Mouse (Mus musculus) forebrain, postnatal 0 days (tissue): ENCODE data around the gene Syk. TPM values are rescaled to one million over a fixed set of nuclear protein-coding genes. Genes with fewer than 3 reads are reported as not detected.

Source experiments
- ATAC-seq: fragments of 200-750 bp; cut with Nextera tagmentation; 2 replicates; pipeline ENCODE4 v1.8.0; 2017; ENCODE audit warnings: mild to moderate bottlenecking, moderate library complexity
- DNase-seq: peaks from one replicate; pipeline ENCODE4 v3.0.0-alpha.2; 2015
- H3K27ac ChIP-seq: fragments of 300-500 bp; sonication (generic); 2 replicates; pipeline ENCODE4 v1.5.1; 2014; ENCODE audit warnings: low read depth, mild to moderate bottlenecking, antibody characterized with exemption, low read length, moderate library complexity, mixed read lengths
- H3K27me3 ChIP-seq: fragments of 300-500 bp; sonication (generic); 2 replicates; pipeline ENCODE4 v1.6.1; 2014; ENCODE audit warnings: mild to moderate bottlenecking, low read length, mixed read lengths; ENCODE audit not compliant: insufficient read depth
- H3K36me3 ChIP-seq: fragments of 300-500 bp; sonication (generic); 2 replicates; pipeline ENCODE4 v1.6.1; 2014; ENCODE audit warnings: mild to moderate bottlenecking, moderate library complexity; ENCODE audit not compliant: insufficient read depth
- H3K4me1 ChIP-seq: fragments of 300-500 bp; sonication (generic); 2 replicates; pipeline ENCODE4 v1.6.1; 2014; ENCODE audit warnings: antibody characterized with exemption; ENCODE audit not compliant: insufficient read depth
- H3K4me2 ChIP-seq: fragments of 300-500 bp; sonication (generic); 2 replicates; pipeline ENCODE4 v1.6.1; 2014; ENCODE audit warnings: low read depth, mild to moderate bottlenecking, moderate library complexity
- H3K4me3 ChIP-seq: fragments of 300-500 bp; sonication (generic); 2 replicates; pipeline ENCODE4 v1.5.1; 2014; ENCODE audit warnings: low read depth, low read length, mixed read lengths
- H3K9ac ChIP-seq: fragments of 300-500 bp; sonication (generic); 2 replicates; pipeline ENCODE4 v1.6.1; 2014; ENCODE audit warnings: mild to moderate bottlenecking
- H3K9me3 ChIP-seq: fragments of 300-500 bp; sonication (generic); 2 replicates; pipeline ENCODE4 v1.6.1; 2016; ENCODE audit warnings: low read length
- CTCF ChIP-seq: sonication (generic); IDR thresholded peaks from 2 replicates; pipeline ENCODE4 v1.5.1; 2016; ENCODE audit warnings: antibody characterized with exemption, control low read depth, low read depth
- WGBS: fragments of 180-500 bp; shearing (Covaris S2); extraction: QIAGEN DNeasy Blood & Tissue Kit; methylation state at CpG from one replicate; pipeline ENCODE4 v1.1.7; 2014; 5-methylcytosine and 5-hydroxymethylcytosine counted together
- polyA plus RNA-seq: library from polyadenylated mRNA; unstranded; fragments of >200 nt; fragmentation: Nextera tagmentation; extraction: Ambion mirVana; gene quantifications from 2 replicates; pipeline ENCODE4 v1.2.1, GENCODE M21; 2015
- total RNA-seq: library from RNA; depleted of rRNA; stranded (reverse); fragments of >200 nt; gene quantifications from 2 replicates; pipeline ENCODE4 v1.2.3, GENCODE M21; 2014

Gene Syk
- total and polyA plus RNA-seq, 2 experiments from 2014 or later, result 1.6 to 4.5 TPM

DNA sequence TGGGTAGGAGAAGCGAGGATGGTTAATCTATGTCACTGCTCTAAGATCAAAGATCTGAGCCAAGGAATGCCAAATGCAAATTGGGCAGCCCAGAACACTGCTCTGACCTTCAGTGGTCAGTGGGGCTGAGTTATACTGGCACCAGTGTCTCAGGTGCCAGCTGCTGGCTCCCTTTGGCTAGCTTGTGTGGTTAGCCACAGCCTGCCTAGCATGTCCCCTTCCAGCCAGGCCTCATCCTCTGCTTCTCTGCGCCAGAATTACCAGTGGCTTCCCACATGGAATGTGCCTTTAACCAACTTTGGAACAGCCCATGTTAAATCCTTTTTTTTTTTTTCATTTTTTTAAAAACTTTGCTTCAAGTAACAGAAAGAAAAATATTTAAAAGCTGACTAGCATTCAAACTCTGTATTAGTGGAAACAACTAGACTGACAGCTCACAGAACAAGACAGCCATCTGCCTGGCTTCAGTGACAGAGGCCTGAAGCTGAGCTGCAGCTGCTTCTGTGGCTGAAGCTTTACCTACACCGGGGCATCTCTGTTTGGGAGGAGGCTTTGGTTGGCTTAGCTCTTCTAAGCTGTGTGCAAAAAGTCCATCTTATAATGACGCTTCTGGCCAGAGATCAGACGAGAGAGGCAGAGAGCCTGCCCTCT lies 41.5 kb upstream of the Syk start:
- Histone ChIP-seq H3K4me2 (no peak overlapping the region), H3K36me3 (no peaks in the 10 kb centered on the region), H3K4me3 (no peak overlapping the region), H3K27me3 (no peaks in the 10 kb centered on the region), H3K9me3 (no peaks in the 10 kb centered on the region), H3K27ac (no peak overlapping the region), H3K9ac (no peak overlapping the region), H3K4me1 (no peaks in the 10 kb centered on the region)
- DNase-seq (no peak), ATAC-seq (no peak)
- TF ChIP-seq CTCF, result no peak
- WGBS, result 66% methylated on average over 5 of the region's 5 CpGs

GRCm38 (mm10) chr13:52542036-52542526 lies 40.9 kb upstream of the Syk start:
- no peak overlapping the region for H3K9ac ChIP-seq
- no peaks in the 10 kb centered on the region for H3K27me3 ChIP-seq
- no peak overlapping the region for H3K4me3 ChIP-seq
- no peak overlapping the region for H3K27ac ChIP-seq
- DNase-seq (no peak), ATAC-seq (no peak)
- 59% methylated on average over 8 of the region's 8 CpGs for WGBS
- no peak for TF ChIP-seq CTCF
- no peaks in the 10 kb centered on the region for H3K36me3 ChIP-seq
- no peaks in the 10 kb centered on the region for H3K9me3 ChIP-seq
- no peak overlapping the region for H3K4me2 ChIP-seq
- no peaks in the 10 kb centered on the region for H3K4me1 ChIP-seq

DNA sequence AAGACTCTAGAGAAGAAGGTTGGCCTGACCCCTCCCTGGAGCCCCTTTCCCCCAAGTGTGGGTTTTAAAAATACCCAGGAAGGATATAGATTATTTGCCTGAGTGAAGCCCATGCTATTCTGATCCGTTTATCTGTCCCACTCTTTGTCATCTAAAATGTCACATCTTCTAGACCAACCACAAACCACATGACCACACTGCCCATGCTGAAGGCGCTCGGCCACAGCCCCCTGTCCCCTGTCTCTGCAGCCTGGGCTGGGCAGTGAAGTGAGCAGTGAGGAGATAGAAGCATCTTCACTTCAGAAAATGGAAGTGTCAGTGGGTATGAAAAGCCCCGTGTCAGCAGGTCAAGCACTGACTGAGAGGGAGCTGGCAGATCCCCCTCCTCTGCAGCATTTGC lies 40.3 kb upstream of the Syk start:
- Histone ChIP-seq H3K36me3 (no peaks in the 10 kb centered on the region), H3K4me2 (no peak overlapping the region), H3K27me3 (no peaks in the 10 kb centered on the region), H3K9me3 (no peaks in the 10 kb centered on the region), H3K4me3 (no peak overlapping the region), H3K9ac (no peak overlapping the region), H3K4me1 (no peaks in the 10 kb centered on the region), H3K27ac (no peak overlapping the region)
- DNase-seq (no peak), ATAC-seq (no peak)
- 77% methylated on average over 4 of the region's 4 CpGs for WGBS
- TF ChIP-seq CTCF, result no peak

- 87% methylated on average over 6 of the region's 6 CpGs for WGBS
- Histone ChIP-seq H3K4me1 (no peaks in the 10 kb centered on the region), H3K9me3 (no peaks in the 10 kb centered on the region)
Observed at GRCm38 (mm10) chr13:52546288-52546687, 36.7 kb upstream of the Syk start.

DNA sequence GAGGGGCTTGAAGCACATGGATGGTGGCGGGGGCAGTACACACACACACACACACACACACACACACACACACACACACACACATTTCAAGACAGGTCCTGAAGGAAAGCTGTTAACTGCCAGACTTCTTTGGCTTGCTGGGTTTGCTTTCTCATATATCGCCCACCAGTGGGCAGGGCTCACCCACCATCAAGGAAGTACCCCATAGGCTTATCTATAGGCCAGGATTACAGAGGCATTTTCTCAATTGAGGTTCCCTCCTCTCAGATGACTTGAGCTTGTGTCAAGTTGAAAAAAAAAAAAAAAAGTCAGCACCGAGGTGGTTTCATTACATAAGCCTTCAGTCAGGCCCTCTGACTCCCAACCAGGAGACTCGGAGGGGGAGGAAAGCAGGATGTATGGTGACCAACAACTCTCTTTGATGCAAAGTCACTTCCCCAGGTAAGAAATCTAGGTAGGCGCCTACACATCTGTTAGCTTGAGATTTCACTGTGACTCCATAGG lies 32.2 kb upstream of the Syk start:
- Histone ChIP-seq H3K4me1 (no peaks in the 10 kb centered on the region), H3K27me3 (no peaks in the 10 kb centered on the region), H3K4me2 (no peak overlapping the region), H3K36me3 (no peaks in the 10 kb centered on the region), H3K9me3 (no peaks in the 10 kb centered on the region), H3K4me3 (no peak overlapping the region), H3K27ac (no peak overlapping the region), H3K9ac (no peak overlapping the region)
- 81% methylated on average over 5 of the region's 5 CpGs for whole genome bisulfite sequencing
- ATAC-seq, result no peak
- TF ChIP-seq CTCF, result no peak
- no peak for DNase-seq

More at GRCm38 (mm10) chr13:52546288-52546687, 36.7 kb upstream of the Syk start:
- H3K9ac ChIP-seq, result no peak overlapping the region
- DNase-seq (no peak), ATAC-seq (no peak)
- no peak for TF ChIP-seq CTCF
- no peak overlapping the region for H3K4me3 ChIP-seq
- no peak overlapping the region for H3K4me2 ChIP-seq
- H3K27me3 ChIP-seq, result no peaks in the 10 kb centered on the region
- no peaks in the 10 kb centered on the region for H3K36me3 ChIP-seq
- no peak overlapping the region for H3K27ac ChIP-seq

DNA sequence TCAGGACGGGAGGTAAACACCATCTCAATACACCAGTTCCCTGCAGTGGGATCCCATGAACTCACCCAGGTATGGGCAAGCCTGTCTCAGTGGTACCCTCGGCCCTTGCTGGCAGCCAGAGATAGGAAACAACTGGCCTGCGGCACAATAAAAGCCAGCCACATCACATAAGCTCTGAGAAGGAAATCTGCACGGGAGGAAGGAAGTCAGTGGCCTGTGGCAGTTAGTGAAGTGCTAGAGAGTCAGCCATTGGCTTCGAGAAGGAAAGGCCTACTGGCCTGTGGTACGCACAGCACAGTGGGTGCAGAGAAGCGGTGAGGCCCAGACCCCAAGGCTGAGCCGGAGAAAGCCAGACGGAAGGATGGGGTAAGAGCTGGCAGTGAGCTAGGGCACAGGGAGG lies 31.7 kb upstream of the Syk start:
- Histone ChIP-seq H3K27me3 (no peaks in the 10 kb centered on the region), H3K4me2 (no peak overlapping the region), H3K27ac (no peak overlapping the region), H3K36me3 (no peaks in the 10 kb centered on the region), H3K4me1 (no peaks in the 10 kb centered on the region), H3K9ac (no peak overlapping the region), H3K9me3 (no peaks in the 10 kb centered on the region), H3K4me3 (no peak overlapping the region)
- 92% methylated on average over 9 of the region's 9 CpGs for WGBS
- ATAC-seq (no peak), DNase-seq (no peak)
- no peak for TF ChIP-seq CTCF

GRCm38 (mm10) chr13:52552822-52553477 lies 30.0 kb upstream of the Syk start:
- Histone ChIP-seq H3K36me3 (no peaks in the 10 kb centered on the region), H3K4me3 (no peak overlapping the region), H3K9me3 (no peaks in the 10 kb centered on the region), H3K27ac (no peak overlapping the region), H3K27me3 (no peaks in the 10 kb centered on the region), H3K9ac (no peak overlapping the region), H3K4me1 (no peaks in the 10 kb centered on the region), H3K4me2 (no peak overlapping the region)
- DNase-seq, result no peak
- WGBS, result 68% methylated on average over 9 of the region's 9 CpGs
- ATAC-seq, result no peak
- TF ChIP-seq CTCF, result no peak
